Mouse (Mus musculus) hindbrain, embryonic 13.5 days (tissue): ENCODE measurements around the gene Ucma. TPM values are rescaled to one million over a fixed set of nuclear protein-coding genes. Genes with fewer than 3 reads are reported as not detected.

Experiments
- ATAC-seq: fragments of 200-750 bp; cut with Nextera tagmentation; 2 replicates; pipeline ENCODE4 v1.8.0; 2017; ENCODE audit warnings: moderate TSS enrichment; ENCODE audit not compliant: low FRiP score
- H3K27ac ChIP-seq: fragments of 300-500 bp; sonication (generic); 2 replicates; pipeline ENCODE4 v1.5.1; 2015; ENCODE audit warnings: inconsistent platforms, mild to moderate bottlenecking, moderate library complexity
- H3K27me3 ChIP-seq: fragments of 300-500 bp; sonication (generic); 2 replicates; pipeline ENCODE4 v1.6.1; 2015; ENCODE audit warnings: mild to moderate bottlenecking, inconsistent platforms
- H3K36me3 ChIP-seq: fragments of 300-500 bp; sonication (generic); 2 replicates; pipeline ENCODE4 v1.6.1; 2015; ENCODE audit warnings: mild to moderate bottlenecking, inconsistent platforms
- H3K4me1 ChIP-seq: fragments of 300-500 bp; sonication (generic); replicated peaks from 2 replicates; pipeline ENCODE4 v1.6.1; 2015; ENCODE audit warnings: inconsistent platforms
- H3K4me2 ChIP-seq: fragments of 300-500 bp; sonication (generic); 2 replicates; pipeline ENCODE4 v1.6.1; 2015; ENCODE audit warnings: inconsistent platforms, mild to moderate bottlenecking, moderate library complexity
- H3K4me3 ChIP-seq: fragments of 300-500 bp; sonication (generic); 2 replicates; pipeline ENCODE4 v1.5.1; 2015; ENCODE audit warnings: mild to moderate bottlenecking, inconsistent platforms
- H3K9ac ChIP-seq: fragments of 300-500 bp; sonication (generic); 2 replicates; pipeline ENCODE4 v1.6.1; 2015; ENCODE audit warnings: mild to moderate bottlenecking, inconsistent platforms
- H3K9me3 ChIP-seq: fragments of 300-500 bp; sonication (generic); 2 replicates; pipeline ENCODE4 v1.6.1; 2016; ENCODE audit warnings: inconsistent platforms
- WGBS: fragments of 180-500 bp; shearing (Covaris S2); methylation state at CpG from one replicate; pipeline ENCODE4 v1.1.7; 2015; 5-methylcytosine and 5-hydroxymethylcytosine counted together
- polyA plus RNA-seq: library from polyadenylated mRNA; unstranded; fragments of >200 nt; fragmentation: Nextera tagmentation; extraction: Ambion mirVana; gene quantifications from 2 replicates; pipeline ENCODE4 v1.2.1, GENCODE M21; 2015

Ucma gene
- polyA plus RNA-seq, 1 experiment from 2014 or later: 0.55 TPM

DNA sequence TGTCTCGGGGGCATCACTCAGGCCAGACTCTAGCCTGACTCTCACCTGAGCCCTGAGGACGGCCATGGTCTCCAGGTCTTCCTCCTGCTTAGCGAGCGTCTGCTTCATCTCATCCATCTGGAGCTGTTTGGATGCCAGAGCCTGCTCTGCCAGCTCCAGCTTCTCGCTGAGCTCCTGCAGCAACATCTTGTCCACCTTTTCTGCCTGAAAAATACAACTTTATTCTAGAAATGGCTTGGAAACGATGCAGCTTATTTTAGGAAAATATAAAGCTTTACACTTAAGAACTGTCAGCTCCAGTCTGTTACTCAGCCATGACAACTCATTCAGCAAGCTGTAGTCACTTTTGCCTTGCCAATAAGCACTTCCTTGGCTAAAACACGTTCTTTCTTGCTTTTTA lies 55.3 kb downstream of the Ucma start:
- 90% methylated on average over 7 of the region's 7 CpGs for WGBS
- no peak overlapping the region for H3K4me2 ChIP-seq
- no peak overlapping the region for H3K4me3 ChIP-seq
- no peaks in the 10 kb centered on the region; the same call in 1 of the 2 replicates for H3K4me1 ChIP-seq
- no peak overlapping the region for H3K27ac ChIP-seq
- H3K36me3 ChIP-seq: no peaks in the 10 kb centered on the region
- no peaks in the 10 kb centered on the region for H3K9me3 ChIP-seq
- no peak overlapping the region for H3K9ac ChIP-seq
- no peak for ATAC-seq
- no peaks in the 10 kb centered on the region for H3K27me3 ChIP-seq

DNA sequence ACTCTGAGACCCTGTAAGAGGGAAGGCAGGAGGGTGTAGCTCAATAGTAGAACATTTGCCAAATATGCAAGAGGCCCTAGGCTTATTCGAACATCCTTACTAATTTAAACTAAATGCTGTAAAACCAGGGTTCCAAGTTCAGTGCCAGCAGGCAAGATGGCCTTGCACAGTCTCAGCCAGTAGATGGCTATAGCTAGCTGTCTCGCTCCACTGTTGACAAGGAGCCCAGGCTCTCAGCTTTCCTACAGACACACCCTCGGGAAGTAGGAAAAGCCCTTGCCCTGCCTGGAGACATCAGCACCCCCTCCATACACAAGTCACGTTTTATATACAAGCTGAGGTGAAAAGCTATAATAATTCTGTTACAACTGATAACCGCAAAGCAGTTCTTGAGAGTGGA lies 56.7 kb downstream of the Ucma start:
- Histone ChIP-seq H3K9me3 (no peaks in the 10 kb centered on the region), H3K4me1 (peaks cover 5% of the 10 kb centered on the region), H3K9ac (no peak overlapping the region), H3K4me2 (no peak overlapping the region), H3K27ac (no peak overlapping the region), H3K36me3 (no peaks in the 10 kb centered on the region; the same call in 1 of the 2 replicates), H3K27me3 (no peaks in the 10 kb centered on the region), H3K4me3 (no peak overlapping the region)
- no peak for ATAC-seq
- 82% methylated on average over 5 of the region's 5 CpGs for WGBS

DNA sequence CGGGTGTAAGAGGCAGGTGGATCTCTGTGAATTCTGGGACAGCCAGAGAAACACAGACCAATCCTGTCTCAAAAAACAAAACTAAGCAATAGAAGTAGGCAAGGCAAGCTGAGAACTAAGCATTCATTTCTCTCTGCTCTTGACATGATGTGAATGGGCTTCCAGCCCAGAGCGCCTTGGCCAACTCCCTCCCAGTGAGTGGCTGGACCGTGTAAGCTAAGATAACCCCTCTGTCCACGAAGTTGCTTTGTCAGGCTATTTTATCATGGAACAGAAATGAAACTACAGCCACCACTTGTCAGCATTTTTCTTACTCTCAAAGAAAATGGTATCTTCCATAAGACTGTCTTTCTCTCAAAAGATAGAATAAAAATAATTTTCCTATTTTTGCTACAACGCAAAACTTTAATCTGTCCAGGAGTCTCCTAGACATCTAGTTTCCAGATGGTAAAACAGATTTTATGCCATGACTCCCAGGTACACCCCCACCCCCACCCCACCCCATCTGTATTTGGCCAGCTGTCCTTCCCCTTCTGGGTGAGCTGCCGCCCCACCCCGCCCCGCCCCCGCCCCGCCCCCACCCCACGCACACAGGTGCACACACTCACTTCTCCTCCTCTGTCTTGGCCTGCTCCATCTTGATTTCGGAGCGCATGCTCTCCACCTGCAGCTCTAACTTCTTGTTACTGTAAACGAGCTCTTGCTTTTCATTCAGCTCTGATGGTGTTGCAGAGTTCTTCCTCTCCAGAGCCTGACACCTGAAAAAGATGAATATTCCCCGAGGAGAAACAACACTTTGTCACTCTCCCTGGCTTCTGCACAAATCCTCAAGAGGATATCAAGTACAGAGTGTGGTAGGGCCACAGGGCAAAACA lies 57.9 kb downstream of the Ucma start:
- no peak for ATAC-seq
- H3K36me3 ChIP-seq: no peaks in the 10 kb centered on the region; the same call in 1 of the 2 replicates
- no peak overlapping the region for H3K27ac ChIP-seq
- H3K27me3 ChIP-seq: no peaks in the 10 kb centered on the region
- H3K9ac ChIP-seq: no peak overlapping the region
- H3K4me1 ChIP-seq: peaks cover 13% of the 10 kb centered on the region
- no peak overlapping the region for H3K4me2 ChIP-seq
- 69% methylated on average over 11 of the region's 15 CpGs for WGBS
- H3K4me3 ChIP-seq: no peak overlapping the region
- no peaks in the 10 kb centered on the region for H3K9me3 ChIP-seq

DNA sequence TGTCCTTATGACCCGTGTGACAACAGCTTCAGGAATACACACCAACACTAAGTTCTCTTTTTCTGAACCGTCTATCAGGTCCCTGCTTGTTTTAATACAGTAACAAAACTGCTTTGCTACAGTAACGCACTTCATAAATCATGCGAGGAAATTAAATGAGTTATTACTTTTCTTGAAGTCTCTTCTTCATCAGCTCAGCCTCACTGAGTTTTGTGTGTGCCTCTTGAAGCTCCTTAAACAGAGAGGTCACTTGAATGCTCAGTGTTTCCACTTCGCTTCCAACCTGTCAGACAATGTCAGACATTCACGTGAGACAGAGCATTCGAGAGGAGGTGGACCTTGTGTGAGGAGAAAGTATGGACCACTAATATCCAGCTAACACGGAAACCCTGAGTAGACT lies 58.9 kb downstream of the Ucma start:
- H3K9ac ChIP-seq: no peak overlapping the region
- H3K27me3 ChIP-seq: no peaks in the 10 kb centered on the region
- H3K9me3 ChIP-seq: no peaks in the 10 kb centered on the region
- 86% methylated on average over 8 of the region's 8 CpGs for WGBS
- ATAC-seq: no peak
- H3K4me2 ChIP-seq: no peak overlapping the region
- H3K36me3 ChIP-seq: no peaks in the 10 kb centered on the region; the same call in 1 of the 2 replicates
- H3K27ac ChIP-seq: no peak overlapping the region
- H3K4me1 ChIP-seq: peaks cover 13% of the 10 kb centered on the region
- H3K4me3 ChIP-seq: no peak overlapping the region

DNA sequence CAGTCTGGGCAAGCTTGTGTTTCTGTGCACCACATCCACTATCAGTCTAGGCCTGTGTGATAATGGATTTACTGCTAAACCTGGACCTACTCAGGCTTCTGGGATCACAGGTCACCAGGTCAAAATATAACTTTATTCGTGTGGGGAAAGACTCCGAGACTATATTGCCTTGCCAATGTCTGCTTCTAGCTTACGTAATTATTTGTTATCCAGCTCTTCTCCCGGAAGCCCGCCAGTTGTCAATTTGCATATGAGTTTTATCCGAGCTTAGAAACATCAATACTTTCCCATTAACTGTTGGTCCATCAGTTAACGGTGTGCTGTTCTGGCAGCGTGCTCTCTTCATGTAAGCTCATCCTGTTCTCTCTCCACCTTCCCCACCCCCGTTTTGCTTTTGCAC lies 59.3 kb downstream of the Ucma start:
- Histone ChIP-seq H3K9ac (no peak overlapping the region), H3K27ac (no peak overlapping the region), H3K36me3 (no peaks in the 10 kb centered on the region; the same call in 1 of the 2 replicates), H3K27me3 (no peaks in the 10 kb centered on the region), H3K4me2 (no peak overlapping the region), H3K4me3 (no peak overlapping the region), H3K9me3 (no peaks in the 10 kb centered on the region), H3K4me1 (peaks cover 13% of the 10 kb centered on the region)
- 86% methylated on average over 9 of the region's 9 CpGs for WGBS
- ATAC-seq: no peak

Other genes starting within 250 kb of the Ucma start
- 62.4 and 64.9 TPM in 2 replicates for gene Sephs1, start 94.6 kb upstream of the Ucma start, polyA plus RNA-seq
- 61.7 and 66.0 TPM in 2 replicates for gene Phyh, start 57.1 kb upstream of the Ucma start, polyA plus RNA-seq
- gene Mcm10, start 36.7 kb downstream of the Ucma start, polyA plus RNA-seq: 5.8 and 5.9 TPM in 2 replicates
- gene Optn, start 87.9 kb downstream of the Ucma start, polyA plus RNA-seq: 9.1 and 11.1 TPM in 2 replicates
- 11.3 and 12.5 TPM in 2 replicates for gene Ccdc3, start 161.7 kb downstream of the Ucma start, polyA plus RNA-seq